Mouse (Mus musculus) stomach, postnatal 0 days (tissue): ENCODE results near the gene Lrfn4. TPM values are rescaled to one million over a fixed set of nuclear protein-coding genes. Genes with fewer than 3 reads are reported as not detected.

Experiments used
- ATAC-seq: fragments of 200-750 bp; cut with Nextera tagmentation; 2 replicates; pipeline ENCODE4 v1.8.0; 2017; ENCODE audit not compliant: low FRiP score, low TSS enrichment
- DNase-seq: peaks from one replicate; pipeline ENCODE4 v3.0.0-alpha.2; 2016; ENCODE audit warnings: low spot score
- H3K27ac ChIP-seq: fragments of 300-500 bp; sonication (generic); replicated peaks from 2 replicates; pipeline ENCODE4 v1.5.1; 2014; ENCODE audit warnings: mild to moderate bottlenecking, control low read depth
- H3K27me3 ChIP-seq: fragments of 300-500 bp; sonication (generic); 2 replicates; pipeline ENCODE4 v1.6.1; 2014; ENCODE audit warnings: low read length; ENCODE audit not compliant: control insufficient read depth, insufficient read depth
- H3K36me3 ChIP-seq: fragments of 300-500 bp; sonication (generic); 2 replicates; pipeline ENCODE4 v1.6.1; 2014; ENCODE audit warnings: low read length, mixed read lengths; ENCODE audit not compliant: control insufficient read depth, insufficient read depth
- H3K4me1 ChIP-seq: fragments of 300-500 bp; sonication (generic); replicated peaks from 2 replicates; pipeline ENCODE4 v1.6.1; 2014; ENCODE audit warnings: antibody characterized with exemption; ENCODE audit not compliant: control insufficient read depth, insufficient read depth
- H3K4me2 ChIP-seq: fragments of 300-500 bp; sonication (generic); replicated peaks from 2 replicates; pipeline ENCODE4 v1.6.1; 2014; ENCODE audit warnings: low read depth, mild to moderate bottlenecking, control low read depth, moderate library complexity
- H3K4me3 ChIP-seq: fragments of 300-500 bp; sonication (generic); 2 replicates; pipeline ENCODE4 v1.5.1; 2014; ENCODE audit warnings: low read depth, low read length, control low read depth
- H3K9ac ChIP-seq: fragments of 300-500 bp; sonication (generic); 2 replicates; pipeline ENCODE4 v1.6.1; 2014; ENCODE audit warnings: mild to moderate bottlenecking, low read length, control low read depth, mixed read lengths
- H3K9me3 ChIP-seq: fragments of 300-500 bp; sonication (generic); 2 replicates; pipeline ENCODE4 v1.6.1; 2016; ENCODE audit warnings: low read length; ENCODE audit not compliant: control insufficient read depth
- CTCF ChIP-seq: IDR thresholded peaks from 2 replicates; pipeline ENCODE4 v1.5.1; 2016; ENCODE audit warnings: antibody characterized with exemption, low read depth, mild to moderate bottlenecking, moderate library complexity
- EP300 ChIP-seq: optimal IDR thresholded peaks from 2 replicates; pipeline ENCODE3; 2016; ENCODE audit warnings: antibody characterized with exemption
- WGBS: fragments of 180-500 bp; shearing (Covaris S2); extraction: QIAGEN DNeasy Blood & Tissue Kit; methylation state at CpG from one replicate; pipeline ENCODE4 v1.1.7; 2014; 5-methylcytosine and 5-hydroxymethylcytosine counted together
- polyA plus RNA-seq: library from polyadenylated mRNA; unstranded; fragments of >200 nt; fragmentation: Nextera tagmentation; extraction: Ambion mirVana; gene quantifications from 2 replicates; pipeline ENCODE4 v1.2.1, GENCODE M21; 2015

The Lrfn4 gene
- polyA plus RNA-seq, 1 experiment from 2014 or later, result 4.3 TPM

GRCm38 (mm10) chr19:4607406-4607805 lies 8.1 kb downstream of the Lrfn4 start:
- ATAC-seq, result no peak
- 91% methylated on average over 12 of the region's 12 CpGs for WGBS
- no peak overlapping the region for H3K4me2 ChIP-seq

GRCm38 (mm10) chr19:4605654-4606053 lies 9.8 kb downstream of the Lrfn4 start:
- WGBS, result 57% methylated on average over 4 of the region's 4 CpGs
- Histone ChIP-seq H3K36me3 (no peaks in the 10 kb centered on the region; the same call in 1 of the 2 replicates), H3K4me3 (no peak overlapping the region), H3K9ac (no peak overlapping the region), H3K27ac (no peak overlapping the region), H3K9me3 (no peaks in the 10 kb centered on the region), H3K4me1 (no peaks in the 10 kb centered on the region; the same call in 1 of the 2 replicates), H3K4me2 (no peak overlapping the region), H3K27me3 (no peaks in the 10 kb centered on the region)
- TF ChIP-seq EP300, result no peak
- DNase-seq, result no peak
- no peak for ATAC-seq

More at GRCm38 (mm10) chr19:4607406-4607805, 8.1 kb downstream of the Lrfn4 start:
- no peaks in the 10 kb centered on the region; the same call in 1 of the 2 replicates for H3K4me1 ChIP-seq
- H3K9me3 ChIP-seq, result no peaks in the 10 kb centered on the region
- TF ChIP-seq CTCF, result no peak
- no peak for TF ChIP-seq EP300
- no peak for DNase-seq
- no peak overlapping the region for H3K9ac ChIP-seq
- no peak overlapping the region for H3K4me3 ChIP-seq
- peaks cover 3% of the 10 kb centered on the region; the same call in 1 of the 2 replicates for H3K36me3 ChIP-seq
- H3K27me3 ChIP-seq, result no peaks in the 10 kb centered on the region
- no peak overlapping the region for H3K27ac ChIP-seq

GRCm38 (mm10) chr19:4603801-4604723 lies 11.4 kb downstream of the Lrfn4 start:
- 41% methylated on average over 24 of the region's 24 CpGs for WGBS
- H3K4me3 ChIP-seq, result no peak overlapping the region
- TF ChIP-seq EP300, result no peak
- peak; percentile 78 for TF ChIP-seq CTCF
- peak overlapping the region; percentile 31; the same call in 1 of the 2 replicates for H3K9ac ChIP-seq
- peak overlapping the region; percentile 61; the same call in 1 of the 2 replicates for H3K27ac ChIP-seq
- DNase-seq, result peak; percentile 86
- no peaks in the 10 kb centered on the region; the same call in 1 of the 2 replicates for H3K36me3 ChIP-seq
- H3K4me1 ChIP-seq, result no peaks in the 10 kb centered on the region; the same call in 1 of the 2 replicates
- no peaks in the 10 kb centered on the region for H3K9me3 ChIP-seq
- no peaks in the 10 kb centered on the region for H3K27me3 ChIP-seq
- H3K4me2 ChIP-seq, result no peak overlapping the region
- peak; percentile 85 for ATAC-seq

- H3K4me3 ChIP-seq, result no peak overlapping the region
- ATAC-seq (no peak), DNase-seq (no peak)
- H3K4me1 ChIP-seq, result no peaks in the 10 kb centered on the region; the same call in 1 of the 2 replicates
- no peak overlapping the region for H3K9ac ChIP-seq
- 90% methylated on average over 20 of the region's 20 CpGs for WGBS
- no peak overlapping the region for H3K27ac ChIP-seq
- H3K27me3 ChIP-seq, result no peaks in the 10 kb centered on the region
- no peaks in the 10 kb centered on the region for H3K9me3 ChIP-seq
- H3K4me2 ChIP-seq, result no peak overlapping the region
- no peak for TF ChIP-seq EP300
- TF ChIP-seq CTCF, result no peak
- H3K36me3 ChIP-seq, result no peaks in the 10 kb centered on the region; the same call in 1 of the 2 replicates
Observed at GRCm38 (mm10) chr19:4602459-4602858, 13.0 kb downstream of the Lrfn4 start.

DNA sequence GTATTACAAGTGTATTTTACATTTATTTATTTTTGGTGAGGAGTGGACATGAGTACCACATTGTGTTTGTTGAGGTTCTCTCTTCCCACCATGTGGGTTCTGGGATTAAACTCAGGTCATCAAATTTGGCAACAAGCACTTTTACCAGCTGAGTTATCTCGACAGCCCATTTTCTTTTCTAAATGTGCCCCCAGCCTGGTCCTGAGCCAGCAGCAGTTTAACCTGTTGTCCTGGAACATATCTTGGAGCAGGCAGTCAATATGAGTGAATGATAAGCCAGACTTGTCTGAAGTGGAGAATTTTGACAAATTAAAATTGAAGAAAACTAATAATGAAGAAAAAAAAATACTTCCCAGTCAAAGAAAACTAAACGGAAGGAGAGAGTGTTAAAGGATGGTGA lies 19.4 kb downstream of the Lrfn4 start:
- no peak overlapping the region for H3K27ac ChIP-seq
- no peaks in the 10 kb centered on the region for H3K4me1 ChIP-seq
- TF ChIP-seq EP300 (no peak), CTCF (no peak)
- H3K9me3 ChIP-seq, result no peaks in the 10 kb centered on the region
- H3K9ac ChIP-seq, result no peak overlapping the region
- 45% methylated on average over 2 of the region's 2 CpGs for WGBS
- H3K4me2 ChIP-seq, result no peak overlapping the region
- ATAC-seq (no peak), DNase-seq (no peak)
- no peaks in the 10 kb centered on the region for H3K27me3 ChIP-seq
- no peaks in the 10 kb centered on the region for H3K36me3 ChIP-seq
- no peak overlapping the region for H3K4me3 ChIP-seq
